Mouse (Mus musculus) spleen, adult 12 weeks (tissue): ENCODE results near the gene Sfxn5.

ENCODE experiments used
- DNase-seq: peaks from one replicate; pipeline ENCODE4 v3.0.0; 2022; ENCODE audit warnings: low spot score

The Sfxn5 gene

GRCm38 (mm10) chr6:85189911-85190591 lies 143.2 kb downstream of the Sfxn5 start:
- no peak for DNase-seq

DNA sequence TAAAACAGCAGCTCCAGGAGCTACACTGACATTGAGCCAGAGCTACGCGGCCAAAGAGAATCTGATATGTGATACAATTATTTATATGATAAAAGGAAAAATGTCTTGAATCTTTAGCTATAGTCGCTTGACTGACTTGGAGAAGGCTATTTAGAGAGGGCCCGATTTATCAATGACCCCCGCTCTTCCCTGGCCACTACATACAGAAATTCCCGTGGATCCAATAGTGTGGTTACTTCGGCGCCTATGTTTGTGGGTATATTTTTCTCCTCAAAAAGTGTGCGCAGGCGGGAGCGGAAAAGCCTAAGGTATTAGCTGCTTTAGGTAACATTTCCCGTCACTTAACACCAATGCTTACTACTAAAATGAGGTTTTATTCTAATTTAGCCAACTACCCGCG lies 143.9 kb downstream of the Sfxn5 start:
- no peak for DNase-seq

DNA sequence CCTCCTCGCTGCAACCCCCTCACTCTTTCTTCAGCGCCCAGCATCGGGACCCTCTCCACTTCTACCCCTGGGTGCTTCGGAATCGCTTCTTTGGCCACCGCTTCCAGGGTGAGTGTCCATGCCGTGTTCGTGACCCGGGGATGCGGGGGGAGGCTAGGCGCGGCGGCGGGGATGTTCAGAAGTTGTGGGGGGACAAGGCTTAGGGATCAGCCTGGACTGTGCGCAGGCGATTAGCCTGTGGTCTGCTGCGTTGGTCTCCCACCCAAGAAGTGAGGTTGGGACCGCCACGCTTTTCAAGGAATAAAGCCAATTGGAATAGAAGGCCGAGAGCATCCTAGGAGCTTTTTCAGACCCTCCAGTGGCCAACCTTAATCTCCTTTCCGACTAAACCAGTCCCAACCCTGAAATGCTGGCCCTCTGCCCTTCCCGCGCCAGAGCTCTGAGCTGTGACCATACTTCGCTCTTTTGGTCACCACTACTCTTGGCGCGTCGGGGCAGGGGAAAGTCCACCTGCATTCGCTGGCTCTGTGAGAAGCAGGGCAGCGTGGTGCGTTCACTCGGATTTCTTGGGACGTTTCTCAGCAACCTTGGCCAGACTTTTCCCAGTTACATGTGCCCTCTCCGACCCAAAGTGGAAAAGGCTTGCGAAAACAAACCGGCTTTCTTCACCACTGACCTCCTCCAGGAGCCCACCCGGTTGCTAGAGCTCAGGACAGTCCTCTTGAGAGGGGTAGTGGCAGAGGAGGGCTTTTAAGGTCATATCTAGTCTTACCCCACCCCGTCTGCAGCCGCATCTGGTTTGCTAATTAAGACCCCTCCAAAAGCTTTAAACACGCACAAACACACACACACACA lies 144.7 kb downstream of the Sfxn5 start:
- no peak for DNase-seq

DNA sequence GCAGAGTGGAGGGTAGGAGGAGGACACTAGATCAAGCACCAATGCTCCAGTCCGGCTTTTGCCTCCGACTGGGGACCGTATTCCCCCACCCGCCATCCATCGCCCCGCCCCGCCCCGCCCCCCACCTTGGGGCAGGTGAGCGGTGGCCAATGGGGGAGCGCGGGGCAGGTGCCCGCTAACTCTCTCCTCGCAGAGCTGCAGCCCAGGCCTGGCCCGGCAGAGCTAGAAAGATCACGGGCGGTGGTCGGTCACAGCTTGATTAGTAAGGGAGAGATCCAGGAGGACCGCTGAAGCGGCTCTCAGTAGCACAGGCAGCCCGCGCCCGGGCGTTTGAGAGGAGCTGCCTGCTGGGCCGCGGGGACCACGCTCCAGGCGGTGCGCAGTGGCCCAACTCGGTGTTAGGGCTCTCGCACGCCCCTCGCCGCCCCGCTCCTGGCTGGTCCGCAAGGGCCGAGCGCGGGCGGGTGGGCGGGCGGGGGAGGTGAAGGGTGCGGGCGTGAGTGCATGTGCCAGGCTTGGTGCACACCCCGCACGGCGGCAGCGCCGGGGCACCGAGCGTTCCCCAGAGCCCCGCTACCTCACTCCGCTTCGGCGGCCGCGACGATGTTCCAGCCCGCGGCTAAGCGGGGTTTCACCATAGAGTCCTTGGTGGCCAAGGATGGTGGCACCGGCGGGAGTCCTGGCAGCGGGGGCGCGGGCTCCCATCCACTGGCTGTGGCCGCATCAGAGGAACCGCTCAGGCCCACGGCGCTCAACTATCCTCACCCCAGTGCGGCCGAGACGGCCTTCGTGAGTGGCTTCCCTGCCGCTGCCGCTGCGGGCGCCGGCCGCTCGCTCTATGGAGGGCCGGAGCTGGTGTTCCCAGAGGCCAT lies 145.6 kb downstream of the Sfxn5 start, which contains the start of gene Emx1:
Emx1 (plus strand) TSS at position 99 of the 872 bp plus-strand sequence.
- no peak for DNase-seq

DNA sequence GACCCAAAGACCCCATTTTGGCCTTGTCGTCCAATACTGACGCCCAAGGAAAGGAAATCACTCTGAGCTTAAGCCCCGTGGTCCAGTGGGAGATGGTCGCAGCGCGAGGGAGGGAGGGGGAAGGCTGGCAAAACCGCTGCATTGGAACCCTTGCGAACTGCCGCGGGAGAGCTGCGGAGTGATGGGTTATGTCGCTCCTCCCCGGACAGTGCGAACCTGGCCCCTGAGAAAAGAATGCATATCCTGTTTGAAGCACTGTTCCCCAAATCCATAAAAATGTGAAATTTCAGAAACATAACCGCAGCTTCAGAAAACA lies 146.5 kb downstream of the Sfxn5 start:
- no peak for DNase-seq

GRCm38 (mm10) chr6:85186033-85186743 lies 147.0 kb downstream of the Sfxn5 start:
- DNase-seq, result no peak

DNA sequence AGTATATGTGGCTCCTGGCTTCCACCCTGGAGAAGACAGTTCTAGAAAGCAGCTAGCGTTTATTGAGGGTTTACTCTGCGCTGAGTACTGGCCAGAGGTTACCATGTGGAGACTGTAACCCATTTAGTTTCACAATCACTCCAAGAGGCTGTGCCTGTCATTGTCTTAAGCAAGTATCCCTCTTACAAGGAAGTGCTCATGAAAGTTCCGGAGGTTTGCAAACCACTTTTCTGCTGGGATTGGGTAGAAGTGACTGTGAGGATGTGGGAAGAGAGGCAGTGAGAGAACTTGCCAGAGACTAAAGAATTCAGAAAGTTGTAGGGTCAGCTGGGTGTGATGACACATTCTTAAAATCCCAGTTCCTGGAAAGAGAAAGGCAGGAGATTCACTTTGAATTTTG lies 149.3 kb downstream of the Sfxn5 start:
- no peak for DNase-seq

- no peak for DNase-seq
These were observed 153.2 kb downstream of the Sfxn5 start for GRCm38 (mm10) chr6:85180036-85180435.

DNA sequence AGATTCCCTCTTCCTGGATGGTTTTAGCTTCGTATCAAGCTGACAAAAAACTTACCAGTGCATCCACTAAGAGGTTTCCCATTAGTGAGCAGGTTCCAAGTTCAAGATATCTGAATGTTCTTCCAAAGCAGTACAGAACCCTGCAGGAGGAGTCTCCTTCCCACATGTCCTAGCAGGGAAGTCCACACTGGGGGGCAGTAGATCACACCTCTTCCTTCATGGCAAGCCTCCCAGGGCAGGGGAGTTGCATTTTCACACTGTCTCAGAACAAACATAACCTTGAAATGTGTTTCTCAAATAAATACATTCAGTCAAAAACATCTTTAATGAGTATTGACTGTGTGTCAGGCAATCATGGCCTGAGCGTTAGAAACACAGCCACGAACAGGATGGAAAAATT lies 153.7 kb downstream of the Sfxn5 start:
- no peak for DNase-seq

DNA sequence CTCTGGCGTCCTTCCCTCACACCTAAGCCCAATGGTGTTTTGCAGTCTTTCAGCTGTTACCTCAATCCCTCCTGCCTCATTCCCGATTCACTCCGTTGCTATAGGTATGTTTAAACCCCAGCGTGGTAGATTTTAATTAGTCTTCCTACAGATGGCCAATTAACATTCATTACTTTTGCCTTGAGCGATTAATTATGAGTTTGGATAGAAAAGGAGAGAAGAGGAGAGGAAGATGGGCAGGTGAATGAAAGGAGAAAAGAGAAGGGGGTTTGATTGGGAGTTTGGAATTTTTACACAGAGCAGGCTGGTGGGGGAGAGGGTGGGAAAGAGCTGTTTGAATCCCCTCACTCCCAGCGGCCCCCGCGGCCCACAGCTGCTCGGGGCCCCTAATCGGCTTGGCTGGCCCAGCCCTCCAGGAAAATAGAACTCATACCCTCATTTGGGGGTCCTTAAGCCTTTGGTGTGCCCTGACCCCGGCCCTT lies 167.7 kb downstream of the Sfxn5 start:
- no peak for DNase-seq
